Mouse (Mus musculus) embryonic facial prominence, embryonic 11.5 days (tissue): Measurements from ENCODE around the gene Itgb5. TPM values are rescaled to one million over a fixed set of nuclear protein-coding genes. Genes with fewer than 3 reads are reported as not detected.

ENCODE experiments used
- ATAC-seq: fragments of 200-750 bp; cut with Nextera tagmentation; replicated peaks from 2 replicates; pipeline ENCODE4 v1.8.0; 2017; ENCODE audit warnings: low read depth; ENCODE audit not compliant: insufficient number of reproducible peaks, low FRiP score, low TSS enrichment
- DNase-seq: peaks from one replicate; pipeline ENCODE4 v3.0.0-alpha.2; 2015; ENCODE audit warnings: low spot score
- H3K27ac ChIP-seq: fragments of 300-500 bp; sonication (generic); replicated peaks from 2 replicates; pipeline ENCODE4 v1.5.1; 2014; ENCODE audit warnings: mild to moderate bottlenecking, low read depth, low read length, control low read depth
- H3K27me3 ChIP-seq: fragments of 300-500 bp; sonication (generic); 2 replicates; pipeline ENCODE4 v1.6.1; 2014; ENCODE audit warnings: mild to moderate bottlenecking, low read length, moderate library complexity, mixed read lengths; ENCODE audit not compliant: control insufficient read depth, insufficient read depth
- H3K36me3 ChIP-seq: fragments of 300-500 bp; sonication (generic); replicated peaks from 2 replicates; pipeline ENCODE4 v1.6.1; 2014; ENCODE audit warnings: low read depth, mild to moderate bottlenecking, low read length, moderate library complexity, mixed read lengths; ENCODE audit not compliant: control insufficient read depth, insufficient read depth
- H3K4me1 ChIP-seq: fragments of 300-500 bp; sonication (generic); 2 replicates; pipeline ENCODE4 v1.6.1; 2014; ENCODE audit warnings: low read length, mixed read lengths; ENCODE audit not compliant: control insufficient read depth, insufficient read depth
- H3K4me2 ChIP-seq: fragments of 300-500 bp; sonication (generic); 2 replicates; pipeline ENCODE4 v1.6.1; 2014; ENCODE audit warnings: low read depth, mild to moderate bottlenecking, control low read depth, low read length, moderate library complexity
- H3K4me3 ChIP-seq: fragments of 300-500 bp; sonication (generic); 2 replicates; pipeline ENCODE4 v1.5.1; 2014; ENCODE audit warnings: low read depth, low read length, control low read depth
- H3K9ac ChIP-seq: fragments of 300-500 bp; sonication (generic); replicated peaks from 2 replicates; pipeline ENCODE4 v1.6.1; 2014; ENCODE audit warnings: mild to moderate bottlenecking, control low read depth, low read length
- H3K9me3 ChIP-seq: fragments of 300-500 bp; sonication (generic); replicated peaks from 2 replicates; pipeline ENCODE4 v1.6.1; 2016; ENCODE audit warnings: mild to moderate bottlenecking, low read length, inconsistent platforms, mixed read lengths; ENCODE audit not compliant: control insufficient read depth
- WGBS: fragments of 180-500 bp; shearing (Covaris S2); extraction: QIAGEN DNeasy Blood & Tissue Kit; methylation state at CpG from one replicate; pipeline ENCODE4 v1.1.7; 2014; 5-methylcytosine and 5-hydroxymethylcytosine counted together
- polyA plus RNA-seq: library from polyadenylated mRNA; unstranded; fragments of >200 nt; fragmentation: Nextera tagmentation; extraction: Ambion mirVana; gene quantifications from 2 replicates; pipeline ENCODE4 v1.2.1, GENCODE M21; 2014

Itgb5 gene
- polyA plus RNA-seq, 1 experiment from 2014 or later, result 80.3 TPM

DNA sequence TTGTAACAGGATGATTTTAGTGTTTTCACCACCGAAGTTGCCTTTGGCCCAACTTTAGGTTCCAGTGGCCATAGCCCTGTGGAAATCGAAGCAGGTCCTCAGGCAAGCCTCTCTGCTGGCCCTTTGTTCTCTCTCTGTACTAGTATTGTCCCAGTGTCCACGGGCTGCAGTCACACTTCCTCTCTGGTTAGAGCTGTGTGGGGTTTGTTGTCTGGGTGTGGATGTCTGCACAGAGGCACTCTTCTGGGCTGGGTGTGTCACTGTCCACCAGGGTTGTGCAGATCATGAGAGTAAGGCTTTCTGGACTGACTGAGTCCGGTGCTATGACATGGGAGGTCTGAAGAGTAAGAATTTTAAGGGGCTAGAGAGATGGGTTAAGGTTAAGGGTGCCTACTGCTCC lies 85.5 kb downstream of the Itgb5 start:
- Histone ChIP-seq H3K27me3 (no peaks in the 10 kb centered on the region), H3K9ac (no peak overlapping the region), H3K4me3 (no peak overlapping the region), H3K4me2 (no peak overlapping the region), H3K4me1 (no peaks in the 10 kb centered on the region), H3K36me3 (no peaks in the 10 kb centered on the region), H3K27ac (no peak overlapping the region), H3K9me3 (no peaks in the 10 kb centered on the region)
- 59% methylated on average over 4 of the region's 4 CpGs for WGBS
- ATAC-seq, result no peak
- DNase-seq, result no peak

DNA sequence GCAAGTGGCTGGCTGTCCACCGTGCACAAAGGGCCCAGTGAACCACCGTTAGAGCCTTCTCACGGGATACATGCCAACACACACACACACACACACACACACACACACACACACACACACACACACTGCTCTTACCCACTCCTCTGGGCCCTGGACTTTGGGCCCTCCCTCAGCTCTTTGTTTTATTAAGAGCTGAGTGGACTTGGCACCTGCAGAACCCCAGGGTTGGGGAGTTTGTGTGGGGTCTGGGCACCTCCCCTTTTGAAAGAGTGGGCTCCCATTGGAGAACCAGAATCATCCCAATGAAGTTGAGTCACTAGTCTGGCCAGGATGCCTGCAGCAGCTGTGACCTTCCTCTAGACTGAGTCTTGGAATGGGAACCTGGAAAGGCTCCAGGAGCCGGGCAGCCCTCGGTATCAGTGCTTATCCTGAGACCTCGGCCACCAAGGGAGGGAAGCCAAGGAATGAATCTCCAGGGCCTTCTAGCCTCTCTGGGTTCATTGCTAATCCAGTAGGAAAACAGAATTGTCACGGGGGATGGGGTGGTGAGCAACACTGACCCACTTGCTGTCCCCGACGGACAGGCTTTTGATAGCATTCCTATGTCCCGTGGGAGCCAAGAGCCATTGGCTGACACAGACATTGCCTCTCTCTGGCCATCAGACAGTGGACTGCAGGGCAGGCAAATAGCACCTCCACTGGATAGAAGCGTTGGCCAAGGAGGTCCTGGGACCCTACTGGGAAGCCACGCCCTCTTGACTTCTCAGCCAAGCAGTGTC lies 87.2 kb downstream of the Itgb5 start:
- H3K4me3 ChIP-seq, result no peak overlapping the region
- 85% methylated on average over 12 of the region's 12 CpGs for WGBS
- DNase-seq, result no peak
- no peaks in the 10 kb centered on the region for H3K4me1 ChIP-seq
- no peak overlapping the region for H3K9ac ChIP-seq
- H3K27ac ChIP-seq, result no peak overlapping the region
- no peaks in the 10 kb centered on the region for H3K36me3 ChIP-seq
- no peak for ATAC-seq
- no peaks in the 10 kb centered on the region for H3K27me3 ChIP-seq
- H3K9me3 ChIP-seq, result no peaks in the 10 kb centered on the region
- no peak overlapping the region for H3K4me2 ChIP-seq

DNA sequence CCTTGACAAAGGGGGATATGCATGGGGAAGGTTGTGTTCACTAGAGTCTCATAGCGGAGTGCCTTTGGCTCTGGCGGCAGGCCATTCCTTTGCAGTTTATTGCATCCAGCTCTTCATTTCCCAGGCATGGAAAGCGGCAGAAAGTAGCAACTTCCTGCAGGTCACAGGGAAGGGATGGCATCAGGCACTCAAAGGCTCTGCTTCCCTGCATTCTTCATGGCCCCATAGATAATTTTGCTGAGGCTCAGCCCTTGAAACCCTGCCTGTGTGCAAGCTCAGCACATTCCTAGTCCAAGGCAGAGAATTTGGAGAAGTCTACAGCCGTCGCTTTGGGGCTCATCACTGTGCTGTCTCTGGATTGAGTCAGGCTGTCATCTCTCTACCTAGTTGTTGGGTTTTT lies 87.9 kb downstream of the Itgb5 start:
- DNase-seq, result no peak
- Histone ChIP-seq H3K36me3 (no peaks in the 10 kb centered on the region), H3K27me3 (no peaks in the 10 kb centered on the region), H3K9ac (no peak overlapping the region), H3K4me1 (peaks cover 4% of the 10 kb centered on the region; the same call in 1 of the 2 replicates), H3K9me3 (no peaks in the 10 kb centered on the region), H3K4me3 (no peak overlapping the region), H3K27ac (no peak overlapping the region), H3K4me2 (no peak overlapping the region)
- ATAC-seq, result no peak
- 61% methylated on average over 5 of the region's 5 CpGs for WGBS

DNA sequence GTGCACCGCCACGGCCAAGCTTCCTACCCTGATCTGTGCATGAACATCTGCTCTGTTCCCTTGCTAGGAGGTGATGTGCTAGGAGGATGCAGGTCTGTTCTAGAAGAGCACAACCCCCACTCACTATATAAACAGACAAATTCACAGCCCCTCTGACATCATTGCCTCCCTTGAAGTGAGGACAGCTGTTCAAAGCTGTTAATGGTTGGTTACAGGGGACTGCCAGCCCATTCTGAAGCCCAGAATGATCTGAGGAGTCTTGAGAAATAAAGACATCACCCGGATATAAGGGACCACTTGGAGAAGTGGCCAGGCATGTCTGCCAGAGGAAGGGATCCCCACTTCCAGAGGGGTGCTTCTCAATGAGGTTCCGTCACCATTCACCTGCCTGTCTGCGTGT lies 88.5 kb downstream of the Itgb5 start:
- peaks cover 5% of the 10 kb centered on the region; the same call in 1 of the 2 replicates for H3K4me1 ChIP-seq
- 83% methylated on average over 5 of the region's 5 CpGs for WGBS
- no peaks in the 10 kb centered on the region for H3K27me3 ChIP-seq
- H3K9ac ChIP-seq, result no peak overlapping the region
- no peak overlapping the region for H3K4me3 ChIP-seq
- ATAC-seq, result no peak
- DNase-seq, result no peak
- H3K4me2 ChIP-seq, result no peak overlapping the region
- H3K36me3 ChIP-seq, result no peaks in the 10 kb centered on the region
- H3K27ac ChIP-seq, result no peak overlapping the region
- no peaks in the 10 kb centered on the region for H3K9me3 ChIP-seq

DNA sequence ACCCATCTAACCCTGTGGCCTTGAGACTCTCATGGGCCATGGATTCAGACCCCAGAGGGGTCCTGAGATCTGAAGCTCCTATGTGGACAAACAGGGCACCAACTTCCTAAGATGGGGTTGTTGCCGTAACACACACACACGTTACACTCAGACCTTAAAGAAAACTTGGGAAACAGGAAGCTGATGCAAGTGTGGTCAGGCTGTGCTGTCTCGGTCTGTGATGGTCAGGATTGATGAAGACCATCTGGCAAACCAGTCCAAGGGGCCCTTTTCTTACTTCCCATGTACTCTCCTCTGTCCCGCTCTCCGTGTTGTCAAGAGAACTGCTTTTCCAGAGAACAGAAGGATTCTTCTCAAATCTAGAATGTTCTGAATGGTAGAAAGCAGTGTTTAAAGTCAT lies 92.0 kb downstream of the Itgb5 start:
- 55% methylated on average over 5 of the region's 5 CpGs for WGBS
- Histone ChIP-seq H3K4me3 (no peak overlapping the region), H3K4me1 (peaks cover 5% of the 10 kb centered on the region; the same call in 1 of the 2 replicates), H3K9ac (no peak overlapping the region), H3K27me3 (no peaks in the 10 kb centered on the region), H3K36me3 (no peaks in the 10 kb centered on the region), H3K27ac (0 out of 2 replicates have a peak overlapping the region, but pooled peaks have one; percentile 44), H3K9me3 (no peaks in the 10 kb centered on the region), H3K4me2 (no peak overlapping the region)
- ATAC-seq (no peak), DNase-seq (no peak)

DNA sequence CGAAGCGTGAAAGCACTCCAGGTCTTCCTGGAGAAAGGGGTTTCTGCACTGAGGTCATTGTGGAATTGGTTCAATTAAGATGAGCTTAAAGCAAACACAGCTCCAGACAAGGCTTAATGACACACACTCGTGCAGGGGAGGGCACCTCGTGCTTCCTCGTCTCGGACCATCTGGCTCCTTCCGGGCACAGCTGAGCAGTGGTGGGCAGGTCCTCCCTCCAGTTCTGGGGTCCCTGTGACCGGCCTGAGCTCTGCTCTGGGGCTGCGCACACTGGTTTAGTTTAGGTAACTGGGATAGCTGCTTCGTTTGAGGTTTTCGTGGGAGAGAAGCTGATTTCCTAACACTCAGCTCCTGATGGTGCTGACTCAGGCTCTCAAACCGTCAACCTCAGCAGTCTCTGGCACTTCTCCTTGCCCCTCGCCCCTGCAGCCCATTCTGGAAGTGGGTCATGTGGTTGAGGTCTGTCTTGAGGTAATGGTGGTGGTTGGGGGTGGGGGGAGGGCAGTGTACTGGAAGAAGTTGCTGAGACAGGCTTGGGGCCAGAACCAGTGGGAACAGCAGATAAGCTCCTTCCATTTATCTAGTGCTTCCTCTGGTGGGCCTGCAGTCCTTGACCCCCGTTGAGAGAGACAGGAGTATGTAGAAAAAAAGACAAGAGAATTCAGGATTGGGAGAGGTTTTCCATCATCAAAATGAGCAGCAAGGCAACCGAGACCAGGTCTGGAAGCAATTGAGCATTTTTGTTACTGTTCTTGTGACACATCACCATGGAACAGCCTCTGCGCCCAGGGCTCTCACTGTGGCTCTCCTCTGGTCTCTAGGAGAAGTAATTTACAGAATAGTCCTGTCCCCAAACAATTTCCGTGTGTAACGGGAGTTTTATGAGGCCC lies 92.9 kb downstream of the Itgb5 start:
- no peak for ATAC-seq
- H3K4me1 ChIP-seq, result peaks cover 5% of the 10 kb centered on the region; the same call in 1 of the 2 replicates
- peak; percentile 65 for DNase-seq
- H3K4me2 ChIP-seq, result no peak overlapping the region
- H3K4me3 ChIP-seq, result no peak overlapping the region
- no peaks in the 10 kb centered on the region for H3K36me3 ChIP-seq
- H3K27me3 ChIP-seq, result no peaks in the 10 kb centered on the region
- no peaks in the 10 kb centered on the region for H3K9me3 ChIP-seq
- H3K27ac ChIP-seq, result 0 out of 2 replicates have a peak overlapping the region, but pooled peaks have one; percentile 44
- 33% methylated on average over 18 of the region's 18 CpGs for WGBS
- H3K9ac ChIP-seq, result no peak overlapping the region

DNA sequence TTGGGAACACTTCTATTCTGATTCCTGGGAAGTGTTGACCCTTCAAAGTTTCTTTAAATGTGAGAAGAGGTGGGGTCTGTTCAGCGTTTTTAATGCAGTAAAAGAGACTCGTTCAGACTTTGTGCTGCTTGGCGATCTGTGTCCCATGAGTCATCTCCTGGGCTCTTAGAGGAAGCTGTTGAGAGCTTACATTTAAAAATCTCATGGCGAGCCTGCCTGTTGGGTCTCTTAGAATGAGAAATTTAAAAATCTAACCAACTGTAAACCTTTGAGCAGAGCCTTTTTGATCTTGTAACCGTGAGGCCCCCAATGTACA lies 93.5 kb downstream of the Itgb5 start:
- H3K9me3 ChIP-seq, result no peaks in the 10 kb centered on the region
- DNase-seq (no peak), ATAC-seq (no peak)
- no peaks in the 10 kb centered on the region for H3K27me3 ChIP-seq
- WGBS, result 55% methylated on average over 5 of the region's 5 CpGs
- H3K4me1 ChIP-seq, result peaks cover 5% of the 10 kb centered on the region; the same call in 1 of the 2 replicates
- H3K9ac ChIP-seq, result no peak overlapping the region
- 0 out of 2 replicates have a peak overlapping the region, but pooled peaks have one; percentile 8 for H3K27ac ChIP-seq
- no peaks in the 10 kb centered on the region for H3K36me3 ChIP-seq
- no peak overlapping the region for H3K4me2 ChIP-seq
- H3K4me3 ChIP-seq, result no peak overlapping the region

DNA sequence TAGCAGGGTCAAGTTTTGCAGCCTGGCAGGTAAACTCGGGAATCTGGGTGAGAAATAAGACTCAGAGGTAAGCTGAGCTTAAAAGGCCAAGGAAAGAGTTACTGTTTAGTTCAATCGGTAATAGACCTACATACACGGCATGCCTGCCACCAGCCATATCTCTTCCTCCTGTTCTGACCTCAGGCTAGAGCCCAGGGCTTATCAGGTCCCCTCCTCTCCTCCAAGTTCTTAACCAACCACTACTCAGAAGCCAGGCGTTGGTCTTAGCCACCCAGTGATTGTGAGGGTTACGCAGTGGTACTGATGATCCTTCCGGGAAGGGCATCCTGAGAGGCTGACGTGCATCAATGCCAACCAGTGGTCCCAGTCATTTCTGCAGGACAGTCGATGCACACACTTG lies 94.3 kb downstream of the Itgb5 start:
- ATAC-seq (no peak), DNase-seq (no peak)
- Histone ChIP-seq H3K27ac (no peak overlapping the region), H3K36me3 (no peaks in the 10 kb centered on the region), H3K4me3 (no peak overlapping the region), H3K4me2 (no peak overlapping the region), H3K4me1 (peaks cover 5% of the 10 kb centered on the region; the same call in 1 of the 2 replicates), H3K27me3 (no peaks in the 10 kb centered on the region), H3K9me3 (no peaks in the 10 kb centered on the region), H3K9ac (no peak overlapping the region)
- WGBS, result 91% methylated on average over 8 of the region's 8 CpGs
